Mouse (Mus musculus) natural killer cell, adult 2 months (primary cell): Measurements from ENCODE around the gene Cgnl1.

Source experiments
- DNase-seq, 2 experiments: peaks; one replicate each; pipeline ENCODE4 v3.0.0; 2022; ENCODE audit warnings: low spot score in 2 of 2

Cgnl1 gene

GRCm38 (mm10) chr9:71672495-71672894 lies 98.9 kb downstream of the Cgnl1 start:
- no peak for DNase-seq

- DNase-seq, result no peak
These were observed 100.7 kb downstream of the Cgnl1 start for GRCm38 (mm10) chr9:71670677-71671076.

GRCm38 (mm10) chr9:71667616-71668015 lies 103.8 kb downstream of the Cgnl1 start:
- DNase-seq, result no peak

GRCm38 (mm10) chr9:71666432-71666831 lies 105.0 kb downstream of the Cgnl1 start:
- DNase-seq, result no peak

GRCm38 (mm10) chr9:71665493-71665892 lies 105.9 kb downstream of the Cgnl1 start:
- DNase-seq, result no peak

DNA sequence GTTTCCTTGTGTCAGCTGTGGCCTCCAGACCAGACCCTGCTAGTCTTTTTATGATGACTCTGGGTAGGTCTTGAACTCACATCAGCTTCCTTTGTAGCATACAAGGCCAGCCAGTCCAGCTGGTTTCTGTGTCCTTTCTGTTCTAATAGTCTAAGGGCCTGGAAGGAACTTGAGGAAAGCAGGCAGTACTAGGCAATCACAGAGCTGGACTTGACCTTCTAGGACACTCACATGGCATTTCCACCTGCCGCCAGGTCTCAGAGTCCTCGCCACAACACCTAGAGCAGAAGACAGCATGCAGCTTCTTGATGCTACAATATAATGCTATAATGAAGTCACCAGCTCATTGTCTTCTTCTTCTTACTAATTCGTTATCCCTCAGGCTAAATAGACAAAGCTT lies 106.5 kb downstream of the Cgnl1 start:
- no peak for DNase-seq

DNA sequence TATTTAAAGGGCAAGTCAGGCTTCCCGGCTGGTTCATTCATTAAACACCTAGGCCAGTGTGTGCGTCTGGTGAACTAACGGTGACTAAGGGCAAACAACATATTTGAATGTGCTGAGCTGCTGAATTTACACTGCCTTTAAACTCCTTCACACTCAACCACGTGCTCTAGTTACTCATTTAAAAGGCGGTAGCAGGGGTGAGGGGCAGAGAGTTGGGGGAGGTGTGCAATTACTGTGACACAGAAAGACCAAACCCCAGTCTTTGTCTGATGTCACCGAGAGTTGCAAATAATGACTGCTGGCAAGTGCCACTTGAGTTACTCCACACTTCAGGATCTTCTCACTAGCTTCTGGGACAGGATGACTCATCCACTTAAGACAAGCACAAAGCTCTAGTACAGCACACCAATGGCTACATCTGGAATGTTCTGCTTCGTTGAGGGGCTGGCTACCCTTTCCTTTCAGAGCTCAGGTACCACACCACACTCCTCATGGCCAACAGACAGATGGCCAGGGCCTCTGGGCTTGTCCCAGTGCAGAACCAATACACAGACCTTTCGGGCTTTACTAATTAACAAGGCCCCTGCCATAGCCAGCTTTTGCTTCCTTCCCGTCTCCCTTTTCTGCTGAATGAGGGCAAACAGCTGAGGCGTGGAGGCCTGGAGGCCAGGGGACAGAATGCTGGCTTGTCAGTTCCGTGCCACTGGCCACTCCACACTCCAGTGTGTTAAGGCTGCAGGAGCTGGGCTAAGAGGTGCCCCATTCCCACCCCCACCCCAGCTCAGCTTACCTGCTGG lies 107.8 kb downstream of the Cgnl1 start:
- no peak for DNase-seq

DNA sequence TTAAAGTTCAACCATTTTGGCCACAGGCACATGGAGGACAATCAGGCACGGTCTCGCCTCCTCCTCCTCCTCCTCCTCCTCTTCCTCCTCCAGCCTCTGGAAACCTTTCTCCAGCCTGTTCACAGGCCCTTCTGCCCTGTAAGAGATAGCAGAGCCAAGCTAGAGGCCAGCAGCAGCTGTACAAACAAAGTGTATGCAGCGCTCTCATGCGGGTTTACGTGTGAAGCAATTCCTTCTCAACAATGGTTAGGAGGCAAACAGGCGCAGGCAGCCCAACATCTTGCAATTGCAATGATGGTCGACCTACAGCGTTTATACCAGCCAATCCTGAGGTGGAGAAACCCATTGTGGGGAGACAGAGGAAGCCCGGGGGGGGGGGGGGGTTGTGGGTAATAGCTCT lies 110.9 kb downstream of the Cgnl1 start:
- no peak for DNase-seq

DNA sequence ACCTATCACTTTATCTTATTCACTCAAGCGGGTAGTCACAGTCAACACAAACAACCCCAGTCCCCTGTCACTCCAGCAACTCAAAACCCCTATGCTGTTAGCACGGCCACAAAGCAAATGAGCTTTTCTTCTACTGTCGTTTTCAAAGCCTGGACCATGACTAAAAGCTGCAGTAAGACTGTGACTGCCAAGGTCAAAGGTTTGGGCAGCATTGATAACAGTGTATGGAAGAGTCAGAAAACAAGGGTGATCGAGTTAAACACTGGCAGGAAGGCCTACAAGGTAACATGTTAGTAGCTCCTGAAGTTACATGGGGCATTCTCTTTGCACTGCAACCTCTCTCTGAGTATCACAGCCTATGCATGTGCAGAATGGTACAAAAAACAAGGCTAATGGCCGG lies 111.7 kb downstream of the Cgnl1 start:
- DNase-seq, result no peak

DNA sequence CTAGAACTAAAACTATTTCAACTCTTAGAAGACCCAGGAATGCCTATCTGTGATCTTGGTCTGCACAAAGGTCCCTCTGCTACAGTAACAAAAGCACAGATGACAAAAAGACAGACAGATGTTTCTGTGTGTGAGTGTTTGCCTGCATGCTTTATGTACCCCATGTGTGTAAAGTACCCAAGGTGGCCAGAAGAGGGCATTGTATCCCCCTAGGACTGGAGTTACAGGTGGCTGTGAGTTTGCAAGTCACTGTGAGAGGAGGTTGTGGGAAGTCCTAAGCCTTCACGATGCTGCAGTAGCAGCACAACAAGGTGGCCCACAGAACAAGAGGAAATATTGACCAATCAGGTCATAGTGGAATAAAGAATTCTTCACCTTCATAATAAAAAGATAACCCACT lies 114.2 kb downstream of the Cgnl1 start:
- no peak for DNase-seq

DNA sequence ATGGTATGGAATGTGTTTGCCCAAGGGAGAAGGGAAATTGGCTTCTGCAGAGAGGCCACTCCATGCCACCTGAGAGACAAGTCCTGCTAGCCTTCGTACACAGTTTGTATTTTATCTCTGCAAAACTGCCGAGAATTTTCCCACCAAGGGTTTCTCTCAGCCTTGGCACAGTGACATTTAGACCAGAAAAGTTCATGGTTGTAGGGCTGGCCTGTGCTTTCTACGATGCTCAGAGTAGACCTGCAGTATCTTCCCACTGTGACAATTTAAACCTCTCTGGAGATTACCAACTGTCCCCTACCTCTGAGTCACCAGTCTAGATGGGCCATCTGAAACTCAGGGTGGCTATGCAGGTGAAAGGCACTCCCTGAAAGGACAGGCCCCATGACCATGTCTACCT lies 116.5 kb downstream of the Cgnl1 start:
- no peak for DNase-seq

GRCm38 (mm10) chr9:71646115-71646514 lies 125.3 kb downstream of the Cgnl1 start:
- DNase-seq, result peak; percentile 4 to 37

DNA sequence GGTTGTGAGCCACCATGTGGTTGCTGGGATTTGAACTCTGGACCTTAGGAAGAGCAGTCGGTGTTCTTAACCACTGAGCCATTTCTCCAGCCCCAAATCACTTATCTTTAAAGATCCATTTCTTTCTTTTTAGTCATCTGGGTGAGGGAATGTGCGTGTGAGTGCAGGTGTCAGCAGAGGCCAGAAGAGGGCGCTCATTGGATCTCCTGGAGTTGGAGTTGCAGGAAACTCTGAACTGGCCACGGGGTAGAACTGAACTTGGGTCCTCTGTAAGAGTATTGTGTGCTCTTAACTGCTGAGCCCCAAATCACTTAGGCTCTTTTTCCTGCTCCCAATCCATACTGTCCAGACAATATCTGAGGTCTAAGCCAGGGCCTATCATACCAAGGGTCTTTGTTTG lies 127.8 kb downstream of the Cgnl1 start:
- DNase-seq, result no peak

GRCm38 (mm10) chr9:71642270-71642669 lies 129.1 kb downstream of the Cgnl1 start:
- DNase-seq, result no peak

DNA sequence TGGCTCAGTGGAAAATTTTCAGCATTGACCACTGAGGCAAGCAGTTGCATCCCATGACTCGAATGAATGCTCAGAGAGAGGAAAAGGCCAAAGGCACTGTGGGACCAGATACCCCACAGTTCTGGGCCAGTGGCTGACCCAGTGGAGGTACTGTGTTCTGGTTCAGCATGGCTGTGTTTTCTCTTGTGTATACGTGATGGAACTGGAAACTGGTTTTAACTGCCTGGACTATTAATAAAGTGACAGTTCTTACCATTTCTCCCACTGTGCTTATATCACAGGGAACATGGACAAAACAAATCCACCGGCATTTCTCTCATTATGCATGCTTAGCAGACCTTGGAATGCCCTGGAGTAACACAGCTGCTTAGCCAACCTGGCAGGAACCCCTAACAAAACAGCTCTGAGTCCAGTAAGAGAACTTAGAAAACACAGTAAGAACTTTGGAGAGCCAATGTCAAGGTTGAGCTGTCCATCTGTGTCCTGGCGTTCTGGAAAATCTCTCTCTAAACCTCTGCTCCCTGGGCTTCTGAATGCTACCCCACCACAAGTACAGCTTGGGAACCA lies 131.0 kb downstream of the Cgnl1 start:
- DNase-seq, result no peak

GRCm38 (mm10) chr9:71638198-71638597 lies 133.2 kb downstream of the Cgnl1 start:
- no peak for DNase-seq

DNA sequence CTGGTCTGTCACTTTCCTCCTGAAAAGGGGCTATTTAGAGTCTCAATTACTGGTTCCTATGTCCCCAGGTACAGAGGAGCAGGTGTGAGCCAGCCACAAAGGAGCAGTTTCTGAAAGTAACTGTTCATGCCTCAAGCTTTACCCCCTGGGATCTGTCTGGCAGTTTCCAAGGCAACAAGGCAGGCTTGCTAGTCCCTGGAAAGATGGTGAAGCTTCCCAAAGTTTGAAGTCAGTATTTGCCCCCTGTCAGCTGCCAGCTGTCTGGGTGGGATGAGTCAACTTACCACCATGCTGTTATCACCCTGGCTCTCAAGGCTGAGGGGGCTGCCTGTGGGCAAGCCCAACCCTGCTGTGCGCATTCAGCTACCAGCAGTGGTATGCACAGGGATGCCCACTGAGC lies 134.5 kb downstream of the Cgnl1 start:
- DNase-seq, result no peak

DNA sequence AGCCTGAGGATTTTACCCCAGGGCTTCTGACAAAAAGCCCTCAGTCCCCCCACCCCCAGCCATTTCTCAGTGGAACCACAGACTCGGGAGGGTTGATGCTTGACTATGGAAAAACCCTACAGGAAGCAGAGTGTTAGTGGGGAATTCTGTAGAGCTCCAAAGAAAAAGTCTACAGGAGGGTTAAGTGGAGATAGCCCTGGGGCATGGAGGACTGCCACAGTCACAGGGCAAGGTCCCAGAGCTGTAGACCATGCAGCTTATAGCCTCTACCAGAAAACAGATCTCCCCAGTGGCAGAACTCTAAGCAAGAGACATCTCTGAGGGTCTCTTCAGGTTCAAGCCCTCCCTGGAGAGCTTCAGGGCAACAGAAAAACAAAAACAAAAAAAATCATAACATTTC lies 135.8 kb downstream of the Cgnl1 start:
- no peak for DNase-seq

GRCm38 (mm10) chr9:71634916-71635315 lies 136.5 kb downstream of the Cgnl1 start:
- DNase-seq, result no peak

GRCm38 (mm10) chr9:71628921-71629320 lies 142.5 kb downstream of the Cgnl1 start:
- no peak for DNase-seq

- no peak for DNase-seq
These were observed 143.1 kb downstream of the Cgnl1 start for GRCm38 (mm10) chr9:71628286-71628685.

- no peak for DNase-seq
These were observed 145.4 kb downstream of the Cgnl1 start for GRCm38 (mm10) chr9:71625961-71626360.

- DNase-seq, result peak in 1 of 2 experiments; percentile 46
These were observed 146.5 kb downstream of the Cgnl1 start for GRCm38 (mm10) chr9:71624793-71625495.
